Comparison of ENCODE assay signal across 30 mouse cellular contexts in the genomic region with DNA sequence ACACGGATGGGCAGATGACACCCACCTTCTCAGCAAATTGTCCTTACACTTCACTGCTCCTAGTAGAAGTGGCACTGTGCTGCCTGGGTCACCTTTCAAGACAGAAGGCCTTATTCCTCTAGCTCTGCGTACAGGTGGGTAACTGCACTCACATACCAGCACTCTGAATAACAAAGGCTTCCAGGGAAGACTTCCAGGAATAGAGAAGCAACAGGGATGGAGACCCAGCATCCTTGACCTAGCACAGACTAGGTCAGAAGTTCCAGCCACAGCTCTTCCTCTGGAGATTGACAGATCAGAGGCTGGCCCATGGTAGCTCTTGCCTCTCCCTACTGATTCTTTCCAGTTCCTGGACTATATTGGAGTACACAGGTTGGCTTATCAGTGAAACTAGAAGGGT. TPM values are rescaled to one million over a fixed set of nuclear protein-coding genes. Genes with fewer than 3 reads are reported as not detected.
"Had no signal": no experiment of that assay in that cellular context is flagged by ENCODE, and none has a peak within 500 bp of the region (broad histone marks: within the 10 kb centered on the region; RNA-seq: fewer than 3 reads in every experiment).

No protein-coding gene starts in this region.

- H3K27me3 ChIP-seq: embryonic facial prominence, embryonic 12.5 days; embryonic facial prominence, embryonic 13.5 days; embryonic facial prominence, embryonic 15.5 days; forebrain, embryonic 12.5 days; forebrain, embryonic 13.5 days; forebrain, embryonic 15.5 days had no signal

- H3K9me3 ChIP-seq: embryonic facial prominence, embryonic 10.5 days; embryonic facial prominence, embryonic 12.5 days; embryonic facial prominence, embryonic 13.5 days; embryonic facial prominence, embryonic 15.5 days; forebrain, embryonic 10.5 days; forebrain, embryonic 12.5 days; forebrain, embryonic 13.5 days; forebrain, embryonic 15.5 days; heart, embryonic 10.5 days had no signal

- ATAC-seq: forebrain, embryonic 13.5 days; forebrain, embryonic 14.5 days; forebrain, embryonic 15.5 days; forebrain, embryonic 16.5 days; forebrain, postnatal 0 days had no signal

- H3K4me1 ChIP-seq: embryonic facial prominence, embryonic 10.5 days; embryonic facial prominence, embryonic 12.5 days; embryonic facial prominence, embryonic 13.5 days; embryonic facial prominence, embryonic 15.5 days; forebrain, embryonic 10.5 days; forebrain, embryonic 12.5 days; forebrain, embryonic 13.5 days; forebrain, embryonic 15.5 days had no signal

- H3K9ac ChIP-seq: embryonic facial prominence, embryonic 12.5 days; embryonic facial prominence, embryonic 13.5 days; embryonic facial prominence, embryonic 15.5 days; forebrain, embryonic 12.5 days; forebrain, embryonic 13.5 days; forebrain, embryonic 15.5 days; forebrain, postnatal 0 days had no signal

- H3K4me3 ChIP-seq: embryonic facial prominence, embryonic 10.5 days; embryonic facial prominence, embryonic 12.5 days; embryonic facial prominence, embryonic 13.5 days; embryonic facial prominence, embryonic 15.5 days; erythroblast, embryonic 14.5 days; forebrain, embryonic 10.5 days; forebrain, embryonic 12.5 days; forebrain, embryonic 13.5 days; forebrain, embryonic 15.5 days; gastrocnemius, adult 2 months; heart, embryonic 10.5 days had no signal

- H3K27ac ChIP-seq: embryonic facial prominence, embryonic 10.5 days; embryonic facial prominence, embryonic 12.5 days; embryonic facial prominence, embryonic 13.5 days; embryonic facial prominence, embryonic 15.5 days; forebrain, embryonic 10.5 days; forebrain, embryonic 12.5 days; forebrain, embryonic 13.5 days; forebrain, embryonic 15.5 days; gastrocnemius, adult 2 months; heart, embryonic 10.5 days had no signal

- H3K36me3 ChIP-seq: embryonic facial prominence, embryonic 10.5 days; embryonic facial prominence, embryonic 12.5 days; embryonic facial prominence, embryonic 13.5 days; embryonic facial prominence, embryonic 15.5 days; forebrain, embryonic 10.5 days; forebrain, embryonic 12.5 days; forebrain, embryonic 15.5 days; heart, embryonic 10.5 days had no signal

- DNase-seq: cerebellum, postnatal 10 days; cerebellum, postnatal 14 days; cerebellum, postnatal 25 days; cerebellum, postnatal 36 days; embryo, embryonic 11 days; forebrain, postnatal 0 days; gastrocnemius, adult 2 months; gastrocnemius, postnatal 10 days; gastrocnemius, postnatal 14 days; gastrocnemius, postnatal 25 days; gastrocnemius, postnatal 36 days; heart, adult 18-20 months had no signal

- H3K4me2 ChIP-seq: embryonic facial prominence, embryonic 12.5 days; embryonic facial prominence, embryonic 13.5 days; embryonic facial prominence, embryonic 15.5 days; forebrain, embryonic 12.5 days; forebrain, embryonic 13.5 days; forebrain, embryonic 15.5 days; heart, embryonic 11.5 days had no signal

RNA-seq across cellular contexts. Expression of gene Gbp6, which starts 47.8 kb away (rescaled TPM):
- polyA plus RNA-seq: erythroblast, embryonic 14.5 days had no signal

RNA-seq across cellular contexts. Expression of gene Gm43302, which starts 47.8 kb away (rescaled TPM):
- total RNA-seq: common myeloid progenitor, adult 5-6 weeks; forebrain, postnatal 0 days; gastrocnemius, postnatal 14 days; gastrocnemius, postnatal 4 days; granulocyte monocyte progenitor cell, adult 5-6 weeks; heart, adult 18-20 months had no signal
- polyA plus RNA-seq: embryonic facial prominence, embryonic 10.5 days; embryonic facial prominence, embryonic 11.5 days; embryonic facial prominence, embryonic 12.5 days; embryonic facial prominence, embryonic 13.5 days; erythroblast, embryonic 14.5 days; forebrain, embryonic 10.5 days; forebrain, embryonic 11.5 days; forebrain, embryonic 12.5 days; forebrain, embryonic 15.5 days; forebrain, postnatal 0 days; heart, embryonic 10.5 days; heart, embryonic 11.5 days had no signal
